Mouse (Mus musculus): ENCODE measurements around the gene Rrm2. TPM values are rescaled to one million over a fixed set of nuclear protein-coding genes. Genes with fewer than 3 reads are reported as not detected.

Gene Rrm2
- total and polyA plus RNA-seq, 3 experiments = 88.2 to 158 (median 127) TPM

- TF ChIP-seq MXI1 (IDR thresholded peaks at IDR 0.05; ENCODE audit: low read depth, low read length) = peak; percentile 65
- peak; percentile 1; the same call in 1 of the 2 replicates for TF ChIP-seq SIN3A (IDR thresholded peaks at IDR 0.05; ENCODE audit: low read length)
- no peak for TF ChIP-seq ELF1 (IDR thresholded peaks at IDR 0.05; ENCODE audit: low read depth, low read length)
Measured at GRCm38 (mm10) chr12:24706764-24707479, 1.1 kb upstream of the Rrm2 start (continued).

GRCm38 (mm10) chr12:24707480-24707802, 600 bp upstream of the Rrm2 start:
- Histone ChIP-seq H3K4me1 (ENCODE audit: control insufficient read depth in 1 of 2, insufficient read depth in 2 of 2, low read length in 2 of 2) (peaks cover 3 to 22% of the 10 kb centered on the region in 2 experiments), H3K27ac (ENCODE audit: control insufficient read depth, low read depth, low read length) (peak overlapping the region; percentile 86)
- peak; percentile 83 for DNase-seq (ENCODE audit: low read depth, low spot score)

GRCm38 (mm10) chr12:24708824-24709218, 780 bp downstream of the Rrm2 start:
- Histone ChIP-seq H3K79me2 (ENCODE audit: control insufficient read depth, insufficient read depth, low read length, poor library complexity) (peaks cover 32% of the 10 kb centered on the region), H3K4me3 (ENCODE audit: control insufficient read depth in 1 of 2, insufficient read depth in 1 of 2, low read depth in 2 of 2, low read length in 2 of 2) (peak overlapping the region; percentile 57 to 94), H3K36me3 (ENCODE audit: control insufficient read depth in 1 of 2, insufficient read depth in 2 of 2, low read length in 2 of 2) (peaks cover 3 to 25% of the 10 kb centered on the region in 2 experiments), H3K9me3 (replicated peaks; ENCODE audit: insufficient read depth, low read length) (no peaks in the 10 kb centered on the region), H3K9ac (ENCODE audit: control insufficient read depth, low read depth, low read length, poor library complexity, severe bottlenecking) (peak overlapping the region; percentile 98), H3K4me1 (ENCODE audit: control insufficient read depth in 1 of 2, insufficient read depth in 2 of 2, low read length in 2 of 2) (peaks cover 3 to 22% of the 10 kb centered on the region in 2 experiments), H3K27me3 (ENCODE audit: control insufficient read depth in 1 of 2, insufficient read depth in 2 of 2, low read length in 2 of 2) (no peaks in the 10 kb centered on the region), H3K27ac (ENCODE audit: control insufficient read depth, low read depth, low read length) (peak overlapping the region; percentile 87)
- TF ChIP-seq ZNF384 (IDR thresholded peaks at IDR 0.05; ENCODE audit: low read depth, low read length) (no peak), MYC (IDR thresholded peaks at IDR 0.05; ENCODE audit: low read depth, low read length) (0 out of 2 replicates have a peak, but pooled peaks have one; percentile 7)
- DNase-seq (ENCODE audit: low read depth, low spot score) = no peak

More at GRCm38 (mm10) chr12:24707480-24707802, 600 bp upstream of the Rrm2 start:
- Histone ChIP-seq H3K9me3 (replicated peaks; ENCODE audit: insufficient read depth, low read length) (no peaks in the 10 kb centered on the region), H3K4me3 (ENCODE audit: control insufficient read depth in 1 of 2, insufficient read depth in 1 of 2, low read depth in 2 of 2, low read length in 2 of 2) (peak overlapping the region; percentile 55 to 94), H3K9ac (ENCODE audit: control insufficient read depth, low read depth, low read length, poor library complexity, severe bottlenecking) (peak overlapping the region; percentile 90), H3K27me3 (ENCODE audit: control insufficient read depth in 1 of 2, insufficient read depth in 2 of 2, low read length in 2 of 2) (no peaks in the 10 kb centered on the region), H3K36me3 (ENCODE audit: control insufficient read depth in 1 of 2, insufficient read depth in 2 of 2, low read length in 2 of 2) (peaks cover 3 to 25% of the 10 kb centered on the region in 2 experiments), H3K79me2 (ENCODE audit: control insufficient read depth, insufficient read depth, low read length, poor library complexity) (peaks cover 32% of the 10 kb centered on the region)
- TF ChIP-seq USF1 (IDR thresholded peaks at IDR 0.05; ENCODE audit: low read depth, low read length) (no peak), GATA1 (IDR thresholded peaks at IDR 0.05; ENCODE audit: low read depth, low read length) (peak; percentile 51; the same call in 1 of the 2 replicates)

- no peaks in the 10 kb centered on the region for H3K9me3 ChIP-seq (replicated peaks; ENCODE audit: insufficient read depth, low read length)
- no peaks in the 10 kb centered on the region for H3K27me3 ChIP-seq (ENCODE audit: control insufficient read depth in 1 of 2, insufficient read depth in 2 of 2, low read length in 2 of 2)
- peaks cover 32% of the 10 kb centered on the region for H3K79me2 ChIP-seq (ENCODE audit: control insufficient read depth, insufficient read depth, low read length, poor library complexity)
- peak; percentile 74 for DNase-seq (ENCODE audit: low read depth, low spot score)
- peak overlapping the region; percentile 57 to 94 for H3K4me3 ChIP-seq (ENCODE audit: control insufficient read depth in 1 of 2, insufficient read depth in 1 of 2, low read depth in 2 of 2, low read length in 2 of 2)
- TF ChIP-seq POLR2AphosphoS2 (IDR thresholded peaks at IDR 0.05; ENCODE audit: low read length) (0 out of 2 replicates have a peak, but pooled peaks have one; percentile 51), ZMIZ1 (IDR thresholded peaks at IDR 0.05; ENCODE audit: low read depth, low read length) (no peak), SMC3 (IDR thresholded peaks at IDR 0.05; ENCODE audit: low read depth, low read length) (no peak), CHD1 (IDR thresholded peaks at IDR 0.05; ENCODE audit: low read depth, low read length) (no peak), MAFK (IDR thresholded peaks at IDR 0.05; ENCODE audit: borderline replicate concordance, low read depth, low read length) (no peak), TBP (IDR thresholded peaks at IDR 0.05; ENCODE audit: low read depth, low read length) (0 out of 2 replicates have a peak, but pooled peaks have one; percentile 39)
- peak overlapping the region; percentile 87 for H3K27ac ChIP-seq (ENCODE audit: control insufficient read depth, low read depth, low read length)
- H3K9ac ChIP-seq (ENCODE audit: control insufficient read depth, low read depth, low read length, poor library complexity, severe bottlenecking) = peak overlapping the region; percentile 98
- peaks cover 3 to 25% of the 10 kb centered on the region in 2 experiments for H3K36me3 ChIP-seq (ENCODE audit: control insufficient read depth in 1 of 2, insufficient read depth in 2 of 2, low read length in 2 of 2)
- H3K4me1 ChIP-seq (ENCODE audit: control insufficient read depth in 1 of 2, insufficient read depth in 2 of 2, low read length in 2 of 2) = peaks cover 3 to 22% of the 10 kb centered on the region in 2 experiments
Measured at GRCm38 (mm10) chr12:24709409-24709808, 1.4 kb downstream of the Rrm2 start.
